Mouse (Mus musculus) NIH3T3 (cell line): ENCODE data around the gene Pcf11.
A peak's percentile ranks its signal among the peaks of the same experiment; 100 is the strongest.

ENCODE experiments used
- DNase-seq: peaks from one replicate; pipeline ENCODE4 v3.0.0-alpha.2; 2012; ENCODE audit warnings: low read depth

Gene Pcf11

DNA sequence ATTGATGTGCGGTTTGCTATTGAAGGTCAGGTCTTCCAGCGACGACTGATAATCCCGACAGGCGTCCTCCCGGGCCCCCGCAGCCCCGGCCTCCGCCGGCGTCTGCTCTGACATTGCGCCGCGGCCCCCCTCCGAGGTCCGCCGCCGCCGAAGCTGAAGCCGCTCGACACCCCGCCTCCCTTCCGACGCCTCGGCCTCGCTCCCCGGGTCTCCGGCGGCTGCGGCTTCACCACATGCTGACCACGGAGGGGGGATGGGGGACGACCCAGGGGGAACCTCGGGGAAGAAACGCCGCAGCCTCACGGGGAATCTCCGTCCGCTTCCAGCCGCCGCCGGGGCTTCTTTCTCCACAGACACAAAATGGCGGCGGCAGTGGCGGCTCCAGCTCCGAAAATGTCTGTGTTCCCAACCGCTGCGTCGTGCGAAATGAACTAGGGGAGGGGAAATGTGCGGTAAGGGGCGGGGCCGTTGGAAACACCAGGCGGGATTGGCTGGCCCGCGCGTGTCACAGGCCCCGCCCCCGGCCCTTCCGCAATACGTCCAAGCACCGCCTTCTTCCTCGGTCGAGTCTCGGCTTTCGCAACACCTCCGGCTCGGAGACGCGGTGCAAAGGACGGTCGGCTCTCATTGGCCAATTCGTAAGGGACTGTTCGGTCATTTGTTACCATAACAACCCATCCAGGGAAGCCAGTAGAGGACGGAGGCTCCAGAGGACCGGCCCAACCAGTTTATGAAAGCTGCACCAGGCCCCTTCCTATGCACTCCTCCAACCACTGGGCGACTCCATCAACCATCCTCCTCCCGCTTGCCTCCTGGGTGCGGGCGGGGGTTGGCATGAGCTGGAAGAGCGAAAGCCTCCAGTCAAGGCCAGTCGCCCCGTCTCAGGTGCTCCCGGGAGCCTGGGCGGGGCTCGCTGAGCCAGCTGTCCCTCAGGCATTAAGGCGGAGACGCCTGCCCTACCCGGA lies at the start of gene Pcf11:
Gene Pcf11 (minus strand): TSS at position 428 of the 965 bp plus-strand sequence.
- peak; percentile 99 for DNase-seq

GRCm38 (mm10) chr7:92715055-92715454 lies 45.3 kb upstream of the Pcf11 start:
- no peak for DNase-seq

DNA sequence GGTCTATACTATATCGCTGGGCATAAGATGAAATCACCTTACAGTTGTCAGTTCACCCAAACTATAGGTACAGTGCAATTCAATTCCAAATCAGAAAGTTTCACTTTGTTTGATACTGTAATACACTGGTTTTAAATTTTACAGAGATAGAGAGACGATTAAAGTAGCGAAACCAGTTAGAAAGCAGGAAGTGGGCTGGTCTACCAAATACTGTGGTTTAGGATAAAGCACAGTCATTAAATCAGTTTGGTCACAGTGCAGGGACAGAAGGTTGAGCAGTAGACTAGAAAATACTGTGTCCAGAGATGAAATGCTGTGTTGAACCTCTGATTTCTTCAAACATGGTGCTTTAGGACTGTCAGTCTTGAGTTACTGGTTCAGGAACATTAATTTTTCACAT lies 41.9 kb upstream of the Pcf11 start:
- DNase-seq, result no peak

DNA sequence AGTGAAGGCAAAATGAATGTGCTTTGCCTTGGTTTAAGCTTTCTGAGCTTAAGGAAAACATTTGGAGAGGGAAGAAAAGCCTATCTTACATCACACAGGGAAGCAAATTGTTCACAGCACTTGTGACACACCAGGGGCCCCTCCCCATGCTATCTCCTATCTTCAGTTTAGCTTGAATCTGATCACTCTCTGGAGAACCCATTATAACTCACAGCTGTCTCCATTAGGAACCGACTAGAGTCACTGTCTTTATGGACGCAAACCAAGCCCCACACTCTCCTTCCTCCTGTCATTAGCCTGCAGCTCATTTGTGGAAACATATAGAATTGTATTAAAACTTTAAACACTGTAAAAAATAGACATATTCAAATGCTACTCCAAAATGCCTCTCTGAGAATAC lies 39.8 kb upstream of the Pcf11 start:
- DNase-seq, result no peak

DNA sequence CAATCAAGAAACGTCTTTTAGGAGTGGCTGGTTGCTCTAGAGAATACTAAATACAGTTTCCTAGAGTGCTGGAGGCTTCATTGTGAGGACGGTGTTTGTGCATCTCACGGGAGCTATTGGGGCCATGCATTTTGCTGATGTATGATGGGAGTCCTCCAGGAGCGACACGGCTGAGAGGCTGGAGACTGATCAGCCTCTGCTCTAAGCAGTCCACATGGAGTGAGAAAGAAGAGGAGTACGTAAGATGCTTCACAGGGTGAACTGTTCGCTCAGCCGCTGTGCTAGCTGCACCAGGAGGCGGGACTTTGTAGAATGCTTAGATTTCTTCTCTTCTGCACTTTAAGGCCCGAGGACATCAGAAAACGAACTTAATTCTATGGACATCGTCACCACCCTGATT lies 37.0 kb upstream of the Pcf11 start:
- no peak for DNase-seq

DNA sequence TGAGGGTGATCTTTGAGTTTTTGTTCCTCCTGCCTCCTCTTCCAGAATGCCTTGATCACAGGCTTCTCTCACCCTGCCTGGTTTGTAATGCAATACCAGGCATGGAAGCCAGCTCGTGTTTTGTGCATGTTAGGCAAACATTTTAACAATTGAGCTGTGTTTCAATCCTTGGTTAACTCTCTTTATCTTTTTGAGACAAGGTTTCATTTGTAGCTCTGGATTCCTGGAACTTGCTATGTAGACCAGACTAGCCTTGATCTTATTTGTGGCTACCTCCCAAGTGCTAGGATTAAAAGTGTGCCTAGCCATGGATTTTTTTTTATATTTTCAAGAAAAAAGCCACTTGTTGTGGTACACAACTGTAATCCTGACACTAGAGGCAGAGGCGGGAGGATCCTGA lies 35.8 kb upstream of the Pcf11 start:
- peak; percentile 34 for DNase-seq

GRCm38 (mm10) chr7:92703661-92704060 lies 33.9 kb upstream of the Pcf11 start:
- DNase-seq, result peak; percentile 82

GRCm38 (mm10) chr7:92698770-92699169 lies 29.0 kb upstream of the Pcf11 start:
- DNase-seq, result peak; percentile 73

GRCm38 (mm10) chr7:92696395-92696794 lies 26.7 kb upstream of the Pcf11 start:
- peak; percentile 37 for DNase-seq

GRCm38 (mm10) chr7:92689101-92689500 lies 19.4 kb upstream of the Pcf11 start:
- no peak for DNase-seq

DNA sequence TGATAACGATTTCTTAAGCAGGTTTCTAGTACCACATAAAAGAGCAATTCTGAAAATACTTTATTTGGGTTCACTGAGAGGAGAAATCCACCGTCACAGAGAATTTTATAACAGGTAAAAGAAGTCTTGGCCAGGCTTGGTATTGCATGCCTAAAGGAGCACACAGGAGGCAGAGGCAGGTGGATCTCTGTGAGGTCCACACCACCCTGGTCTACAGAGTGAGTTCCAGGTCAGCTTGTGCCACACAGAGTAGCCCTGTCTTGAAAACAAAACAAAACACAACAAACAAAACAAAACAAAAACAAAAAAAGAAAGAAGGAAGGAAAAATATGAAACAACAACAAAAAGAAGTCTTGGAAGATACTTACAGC lies 18.6 kb upstream of the Pcf11 start:
- no peak for DNase-seq

- no peak for DNase-seq
Measured at GRCm38 (mm10) chr7:92687556-92688298, 18.0 kb upstream of the Pcf11 start.

- DNase-seq, result no peak
Measured at GRCm38 (mm10) chr7:92677346-92677745, 7.6 kb upstream of the Pcf11 start.

DNA sequence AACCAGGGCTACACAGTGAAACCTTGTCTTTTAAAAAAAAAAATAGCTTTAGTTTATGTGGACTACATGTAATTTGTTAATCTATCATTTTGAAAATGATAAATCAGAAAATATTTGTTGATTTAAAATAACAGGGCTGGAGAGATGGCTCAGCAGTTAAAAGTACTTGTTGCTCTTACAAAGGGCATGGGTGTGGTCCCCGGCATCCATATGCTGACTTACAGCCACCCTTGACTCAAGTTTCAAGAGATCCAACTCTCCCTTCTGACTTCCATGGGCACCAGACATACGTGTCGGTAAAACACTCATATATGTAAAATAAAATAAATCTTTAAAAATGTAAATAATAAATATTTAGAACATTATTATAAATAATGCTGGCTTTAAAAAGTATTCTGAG lies 5.4 kb upstream of the Pcf11 start:
- no peak for DNase-seq

DNA sequence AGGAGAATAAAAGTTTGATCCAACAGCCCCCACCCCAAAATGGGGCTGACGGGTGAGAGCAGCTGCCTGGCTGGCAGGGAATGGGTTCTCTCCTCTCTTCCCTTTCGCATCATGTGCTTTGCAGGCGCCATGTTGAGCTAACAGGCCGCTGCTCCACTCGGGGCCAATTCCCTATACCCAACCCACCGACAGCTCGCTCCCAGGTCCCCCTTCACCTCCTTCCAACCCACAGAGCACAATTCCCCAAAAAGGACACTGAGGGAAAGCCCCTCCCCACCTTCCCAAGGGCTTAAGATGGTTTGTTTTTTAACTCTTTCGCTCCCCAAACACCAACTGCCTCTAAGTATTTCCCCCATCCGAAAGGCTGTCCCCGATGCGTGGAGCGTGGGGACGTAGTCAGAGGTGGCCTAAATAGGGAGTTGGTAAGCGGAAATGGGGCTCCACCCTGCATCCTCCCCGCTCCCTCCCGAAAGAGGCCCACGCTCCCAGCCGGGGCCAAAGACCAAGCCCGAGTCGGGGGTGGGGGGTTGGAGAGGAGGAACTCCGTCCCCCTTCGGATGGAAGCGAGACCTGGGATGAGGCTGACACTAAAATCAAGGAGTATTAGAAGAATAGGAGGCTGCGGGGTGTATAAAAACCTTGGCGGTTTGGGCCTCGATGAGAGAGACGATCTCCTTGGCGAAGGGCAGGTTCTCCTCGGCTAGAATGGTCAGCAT lies 785 bp downstream of the Pcf11 start:
- peak; percentile 69 for DNase-seq

DNA sequence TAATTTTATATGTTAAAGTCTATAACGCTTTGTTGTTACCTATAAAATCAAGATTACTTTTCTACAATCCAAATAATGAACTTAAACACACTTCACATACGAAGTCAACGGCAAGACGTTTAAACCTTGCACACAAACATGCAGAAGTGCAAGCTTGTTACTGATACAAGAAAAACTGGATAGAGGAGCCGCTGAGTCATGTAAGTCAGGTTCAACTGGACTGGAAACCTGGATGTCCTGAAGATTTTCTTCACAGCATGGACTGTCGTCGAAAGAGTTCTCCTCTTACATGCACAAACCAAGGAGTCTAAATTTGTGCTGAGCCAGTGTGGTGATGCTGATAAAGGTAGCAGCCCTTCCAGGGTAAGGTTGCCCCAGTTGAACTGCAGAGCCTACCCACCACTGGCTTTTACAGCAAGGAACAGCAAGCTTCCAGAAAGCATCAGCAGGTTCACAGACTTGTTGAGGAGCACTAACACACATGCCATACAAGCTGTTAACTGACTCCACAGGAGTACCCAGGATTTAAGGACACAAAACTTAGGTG lies 3.4 kb downstream of the Pcf11 start:
- peak; percentile 20 for DNase-seq

GRCm38 (mm10) chr7:92658050-92658449 lies 11.7 kb downstream of the Pcf11 start:
- DNase-seq, result no peak

- DNase-seq, result no peak
Measured at GRCm38 (mm10) chr7:92656386-92656785, 13.3 kb downstream of the Pcf11 start.

GRCm38 (mm10) chr7:92653329-92653728 lies 16.4 kb downstream of the Pcf11 start:
- no peak for DNase-seq

GRCm38 (mm10) chr7:92647790-92648189 lies 21.9 kb downstream of the Pcf11 start:
- no peak for DNase-seq

DNA sequence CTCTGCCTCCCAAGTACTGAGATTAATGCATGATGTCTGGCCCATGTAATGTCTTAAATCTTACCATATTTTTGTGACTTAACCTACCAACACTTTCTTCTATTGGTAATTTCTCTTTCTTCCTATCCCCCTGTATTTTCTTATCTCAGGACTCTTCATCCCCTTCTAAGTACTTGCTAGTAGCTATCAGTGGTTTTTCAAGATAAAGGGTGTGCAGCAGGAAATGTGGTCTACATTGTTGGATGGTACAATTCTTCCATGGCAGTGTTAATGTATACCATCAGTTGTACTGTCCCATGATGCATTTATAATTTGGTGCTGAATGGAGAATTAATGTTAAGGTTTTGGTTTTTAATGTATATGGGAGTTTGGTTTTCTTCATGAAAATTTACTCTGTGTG lies 27.4 kb downstream of the Pcf11 start:
- no peak for DNase-seq

GRCm38 (mm10) chr7:92638050-92638449 lies 31.7 kb downstream of the Pcf11 start:
- no peak for DNase-seq
